ENCODE assay signal across 27 mouse cellular contexts in genomic region chr8:91866076-91866475, GRCm38 (mm10).
"Had no signal": no experiment of that assay in that cellular context is flagged by ENCODE, and none has a peak within 500 bp of the region (broad histone marks: within the 10 kb centered on the region; RNA-seq: fewer than 3 reads in every experiment).

No protein-coding gene starts in this region.

- H3K9ac ChIP-seq: heart, embryonic 13.5 days; heart, embryonic 15.5 days; hindbrain, embryonic 12.5 days; hindbrain, embryonic 15.5 days; kidney, embryonic 15.5 days; limb, embryonic 13.5 days; limb, embryonic 15.5 days; liver, embryonic 13.5 days had no signal

- H3K4me2 ChIP-seq: heart, embryonic 11.5 days; heart, embryonic 13.5 days; heart, embryonic 15.5 days; hindbrain, embryonic 12.5 days; hindbrain, embryonic 15.5 days; kidney, embryonic 15.5 days; limb, embryonic 13.5 days; limb, embryonic 15.5 days; liver, embryonic 11.5 days; liver, embryonic 13.5 days had no signal

- H3K27ac ChIP-seq: gastrocnemius, adult 2 months; heart, embryonic 13.5 days; heart, embryonic 15.5 days; hindbrain, embryonic 15.5 days; hindbrain, postnatal 0 days; kidney, embryonic 15.5 days; kidney, postnatal 0 days; limb, embryonic 13.5 days; limb, embryonic 15.5 days; liver, embryonic 13.5 days had no signal

- H3K4me3 ChIP-seq: gastrocnemius, adult 2 months; heart, embryonic 13.5 days; heart, embryonic 15.5 days; hindbrain, embryonic 12.5 days; hindbrain, embryonic 15.5 days; kidney, embryonic 15.5 days; limb, embryonic 13.5 days; limb, embryonic 15.5 days; liver, embryonic 13.5 days had no signal

- ATAC-seq: hindbrain, postnatal 0 days; intestine, embryonic 16.5 days had no signal

- H3K9me3 ChIP-seq: heart, embryonic 13.5 days; heart, embryonic 15.5 days; hindbrain, embryonic 12.5 days; hindbrain, embryonic 15.5 days; kidney, embryonic 15.5 days; limb, embryonic 13.5 days; limb, embryonic 15.5 days; liver, embryonic 13.5 days had no signal

- H3K4me1 ChIP-seq: kidney, embryonic 15.5 days; limb, embryonic 15.5 days had no signal

- DNase-seq: gastrocnemius, adult 2 months; gastrocnemius, postnatal 10 days; gastrocnemius, postnatal 25 days; heart, adult 18-20 months; heart, postnatal 14 days; heart, postnatal 36 days; kidney, adult 11 months; kidney, adult 2 months; kidney, adult 9 months; kidney, postnatal 14 days; kidney, postnatal 36 days; layer of hippocampus, adult 9-11 months; layer of hippocampus, postnatal 36 days; left cerebral cortex, postnatal 4 days; liver, embryonic 13.5 days had no signal

- H3K36me3 ChIP-seq: heart, embryonic 13.5 days; heart, embryonic 15.5 days; hindbrain, embryonic 12.5 days; hindbrain, embryonic 15.5 days; kidney, embryonic 15.5 days; limb, embryonic 13.5 days; limb, embryonic 15.5 days; liver, embryonic 13.5 days had no signal
